Mouse (Mus musculus) heart, embryonic 13.5 days (tissue): ENCODE results near the gene Fbxl21. TPM values are rescaled to one million over a fixed set of nuclear protein-coding genes. Genes with fewer than 3 reads are reported as not detected.
A peak's percentile ranks its signal among the peaks of the same experiment; 100 is the strongest.

Source experiments
- ATAC-seq: fragments of 200-750 bp; cut with Nextera tagmentation; 2 replicates; pipeline ENCODE4 v1.8.0; 2017; ENCODE audit warnings: moderate TSS enrichment; ENCODE audit not compliant: insufficient number of reproducible peaks, low FRiP score, low TSS enrichment; ENCODE audit errors: extremely low read depth
- H3K27ac ChIP-seq: fragments of 300-500 bp; sonication (generic); replicated peaks from 2 replicates; pipeline ENCODE4 v1.5.1; 2015; ENCODE audit warnings: moderate library complexity, mild to moderate bottlenecking, inconsistent platforms
- H3K27me3 ChIP-seq: fragments of 300-500 bp; sonication (generic); replicated peaks from 2 replicates; pipeline ENCODE4 v1.6.1; 2015; ENCODE audit warnings: mild to moderate bottlenecking, inconsistent platforms
- H3K36me3 ChIP-seq: fragments of 300-500 bp; sonication (generic); 2 replicates; pipeline ENCODE4 v1.6.1; 2015; ENCODE audit warnings: mild to moderate bottlenecking, inconsistent platforms
- H3K4me1 ChIP-seq: fragments of 300-500 bp; sonication (generic); 2 replicates; pipeline ENCODE4 v1.6.1; 2015; ENCODE audit warnings: inconsistent platforms
- H3K4me2 ChIP-seq: fragments of 300-500 bp; sonication (generic); 2 replicates; pipeline ENCODE4 v1.6.1; 2015; ENCODE audit warnings: inconsistent platforms, mild to moderate bottlenecking, moderate library complexity
- H3K4me3 ChIP-seq: fragments of 300-500 bp; sonication (generic); 2 replicates; pipeline ENCODE4 v1.5.1; 2015; ENCODE audit warnings: moderate library complexity, mild to moderate bottlenecking, inconsistent platforms
- H3K9ac ChIP-seq: fragments of 300-500 bp; sonication (generic); 2 replicates; pipeline ENCODE4 v1.6.1; 2015; ENCODE audit warnings: inconsistent platforms, mild to moderate bottlenecking, moderate library complexity
- H3K9me3 ChIP-seq: fragments of 300-500 bp; sonication (generic); 2 replicates; pipeline ENCODE4 v1.6.1; 2016; ENCODE audit warnings: inconsistent platforms
- WGBS: fragments of 180-500 bp; shearing (Covaris S2); methylation state at CpG from one replicate; pipeline ENCODE4 v1.1.7; 2015; ENCODE audit warnings: mixed read lengths; 5-methylcytosine and 5-hydroxymethylcytosine counted together
- polyA plus RNA-seq: library from polyadenylated mRNA; unstranded; fragments of >200 nt; fragmentation: Nextera tagmentation; extraction: Ambion mirVana; gene quantifications from 2 replicates; pipeline ENCODE4 v1.2.1, GENCODE M21; 2015

Gene Fbxl21
- polyA plus RNA-seq, 1 experiment from 2014 or later, result 1.6 TPM

DNA sequence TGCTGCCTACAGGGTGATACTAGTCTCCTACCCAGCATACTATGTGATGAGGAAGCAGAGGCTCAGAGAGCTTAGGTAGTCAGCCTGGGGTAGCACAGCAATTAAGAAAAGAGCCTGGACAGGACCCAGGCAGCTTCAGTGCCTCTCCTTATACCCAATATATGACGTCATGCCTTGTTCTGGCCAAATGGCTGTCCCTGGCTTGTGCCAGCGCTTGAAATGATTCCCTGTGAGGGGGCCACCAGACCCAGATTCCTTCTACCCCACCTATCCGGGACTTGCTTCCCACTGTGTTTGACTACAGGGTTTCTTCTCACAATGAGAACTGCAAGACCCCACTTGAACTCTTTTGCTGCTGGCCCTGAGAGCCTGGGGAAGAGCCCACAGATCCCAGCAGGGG, 59.2 kb downstream of the Fbxl21 start:
- Histone ChIP-seq H3K9ac (peak overlapping the region; percentile 63; the same call in 1 of the 2 replicates), H3K4me1 (peaks cover 33% of the 10 kb centered on the region), H3K4me3 (no peak overlapping the region), H3K27ac (peak overlapping the region; percentile 89), H3K27me3 (no peaks in the 10 kb centered on the region), H3K9me3 (no peaks in the 10 kb centered on the region), H3K36me3 (no peaks in the 10 kb centered on the region), H3K4me2 (no peak overlapping the region)
- no peak for ATAC-seq
- 25% methylated on average over 3 of the region's 3 CpGs for WGBS

DNA sequence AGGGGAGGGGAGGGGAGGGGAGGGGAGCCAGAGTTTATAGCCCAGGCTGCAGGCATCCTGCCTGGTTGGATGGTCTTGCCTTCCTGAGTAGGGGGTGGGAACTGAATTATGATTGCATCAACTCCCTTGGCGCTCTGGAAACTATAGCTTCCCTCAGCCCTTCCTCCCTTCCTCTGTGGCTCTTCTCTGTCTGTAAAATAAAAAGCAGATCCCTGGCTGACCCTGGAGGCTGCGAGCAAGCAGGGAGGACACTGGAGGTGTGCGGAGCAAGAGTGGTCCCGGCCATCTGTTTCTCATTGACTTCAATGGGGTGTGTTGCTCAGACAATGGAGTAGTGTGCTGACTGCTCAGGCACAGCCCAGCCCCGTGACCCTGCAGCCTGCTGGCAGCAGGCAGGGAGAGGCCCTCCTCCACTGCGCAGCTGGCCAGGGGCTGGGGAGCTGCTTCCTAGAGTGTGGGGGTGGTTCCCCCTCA, 59.7 kb downstream of the Fbxl21 start:
- no peaks in the 10 kb centered on the region for H3K36me3 ChIP-seq
- H3K27me3 ChIP-seq, result no peaks in the 10 kb centered on the region
- peak; percentile 74; the same call in 1 of the 2 replicates for ATAC-seq
- H3K4me2 ChIP-seq, result peak overlapping the region; percentile 55
- H3K9ac ChIP-seq, result peak overlapping the region; percentile 71
- H3K9me3 ChIP-seq, result no peaks in the 10 kb centered on the region
- peaks cover 31% of the 10 kb centered on the region for H3K4me1 ChIP-seq
- peak overlapping the region; percentile 89 for H3K27ac ChIP-seq
- 7% methylated on average over 6 of the region's 6 CpGs for WGBS
- H3K4me3 ChIP-seq, result no peak overlapping the region

DNA sequence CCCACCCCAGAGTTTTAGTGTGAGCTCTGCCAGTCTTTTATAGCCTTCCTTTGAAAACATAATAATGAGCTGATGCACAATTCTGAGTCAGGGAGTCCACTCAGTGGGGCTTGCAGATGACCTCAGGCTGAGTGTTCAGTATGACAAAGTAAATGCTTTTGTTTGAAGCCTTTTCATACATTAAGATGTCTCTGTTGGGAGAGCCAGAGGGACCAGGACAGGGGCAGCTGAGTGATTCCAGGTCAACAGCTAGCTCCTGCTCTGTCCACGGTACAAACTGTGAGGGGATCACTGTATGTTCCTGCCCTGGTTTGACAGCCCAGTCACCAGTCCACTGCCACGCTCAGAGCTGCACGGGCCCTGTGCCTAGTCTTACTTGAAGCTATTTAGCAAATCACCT, 60.4 kb downstream of the Fbxl21 start:
- H3K4me2 ChIP-seq, result no peak overlapping the region
- H3K9me3 ChIP-seq, result no peaks in the 10 kb centered on the region
- no peak overlapping the region for H3K9ac ChIP-seq
- no peaks in the 10 kb centered on the region for H3K36me3 ChIP-seq
- ATAC-seq, result no peak
- H3K27me3 ChIP-seq, result no peaks in the 10 kb centered on the region
- peak overlapping the region; percentile 89 for H3K27ac ChIP-seq
- 34% methylated on average over 3 of the region's 3 CpGs for WGBS
- H3K4me1 ChIP-seq, result peaks cover 31% of the 10 kb centered on the region
- no peak overlapping the region for H3K4me3 ChIP-seq

DNA sequence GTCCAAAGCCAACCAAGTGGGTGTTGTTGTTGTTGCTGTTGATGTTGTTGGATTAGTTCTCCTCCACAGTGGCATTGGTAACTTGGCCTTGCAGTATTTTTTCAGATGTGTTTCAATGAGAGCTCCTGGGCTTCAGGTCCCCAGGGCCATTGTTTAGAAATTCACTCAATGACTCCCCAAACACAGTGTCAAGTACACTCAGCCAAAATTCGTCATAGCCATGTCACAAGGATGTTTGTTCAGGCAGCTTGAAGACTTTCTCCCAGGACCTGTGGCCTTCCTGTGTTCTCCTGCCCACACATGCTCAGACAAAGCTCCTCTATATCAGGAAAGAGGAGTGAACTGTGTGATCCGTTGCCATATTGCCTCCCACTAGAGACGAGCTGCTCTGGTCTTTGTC, 63.8 kb downstream of the Fbxl21 start:
- no peak overlapping the region for H3K9ac ChIP-seq
- ATAC-seq, result no peak
- no peak overlapping the region for H3K4me3 ChIP-seq
- 0 out of 2 replicates have a peak overlapping the region, but pooled peaks have one; percentile 24 for H3K27ac ChIP-seq
- H3K36me3 ChIP-seq, result no peaks in the 10 kb centered on the region
- peaks cover 57% of the 10 kb centered on the region for H3K4me1 ChIP-seq
- H3K4me2 ChIP-seq, result no peak overlapping the region
- no peaks in the 10 kb centered on the region for H3K27me3 ChIP-seq
- WGBS, result 46% methylated on average over 3 of the region's 3 CpGs
- H3K9me3 ChIP-seq, result no peaks in the 10 kb centered on the region

Other genes with a start within 250 kb of the Fbxl21 start
- 1.1 and 1.9 TPM in 2 replicates for gene Cxcl14, start 225.9 kb upstream of the Fbxl21 start, polyA plus RNA-seq
- not detected in 2 replicates for gene Gm3045, start 95.9 kb upstream of the Fbxl21 start, polyA plus RNA-seq
- gene Slc25a48, start 84.1 kb upstream of the Fbxl21 start, polyA plus RNA-seq, result 0.05 TPM in 1 of 2 replicates, not detected in the other
- gene Il9, start 40.2 kb upstream of the Fbxl21 start, polyA plus RNA-seq, result not detected in 2 replicates
- gene Lect2, start 26.0 kb downstream of the Fbxl21 start, polyA plus RNA-seq, result 0.19 and 3.0 TPM in 2 replicates
- 59.4 and 64.5 TPM in 2 replicates for gene Tgfbi, start 87.1 kb downstream of the Fbxl21 start, polyA plus RNA-seq
- gene Smad5, start 180.5 kb downstream of the Fbxl21 start, polyA plus RNA-seq, result 16.0 and 16.7 TPM in 2 replicates
- gene Gm45623, start 231.4 kb downstream of the Fbxl21 start, polyA plus RNA-seq, result 0.27 and 0.39 TPM in 2 replicates